Mouse (Mus musculus) urinary bladder, postnatal 25 days (tissue): ENCODE results near the gene Sytl1.

Experiments used
- DNase-seq: peaks from one replicate; pipeline ENCODE4 v3.0.0; 2022; ENCODE audit warnings: low spot score

Sytl1 gene

DNA sequence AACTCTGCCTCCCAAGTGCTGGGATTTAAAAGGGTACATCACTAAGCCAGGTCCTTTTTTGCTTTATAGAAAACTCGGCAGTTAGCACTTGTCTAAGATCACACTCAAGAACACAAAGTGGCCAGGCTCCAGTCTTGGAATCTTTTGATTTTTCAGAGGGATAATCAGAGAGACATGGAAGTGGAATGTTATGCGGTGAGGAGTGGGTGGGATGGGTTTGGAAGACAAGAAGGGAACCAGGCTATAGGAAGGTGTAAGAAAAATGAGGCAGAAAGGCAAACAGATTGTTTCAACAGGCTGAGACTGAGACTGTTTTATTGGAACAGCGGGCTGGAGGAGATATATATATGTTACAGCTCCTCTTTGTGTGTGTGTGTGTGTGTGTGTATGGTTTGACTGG is 15.6 kb upstream of the Sytl1 start:
- no peak for DNase-seq

DNA sequence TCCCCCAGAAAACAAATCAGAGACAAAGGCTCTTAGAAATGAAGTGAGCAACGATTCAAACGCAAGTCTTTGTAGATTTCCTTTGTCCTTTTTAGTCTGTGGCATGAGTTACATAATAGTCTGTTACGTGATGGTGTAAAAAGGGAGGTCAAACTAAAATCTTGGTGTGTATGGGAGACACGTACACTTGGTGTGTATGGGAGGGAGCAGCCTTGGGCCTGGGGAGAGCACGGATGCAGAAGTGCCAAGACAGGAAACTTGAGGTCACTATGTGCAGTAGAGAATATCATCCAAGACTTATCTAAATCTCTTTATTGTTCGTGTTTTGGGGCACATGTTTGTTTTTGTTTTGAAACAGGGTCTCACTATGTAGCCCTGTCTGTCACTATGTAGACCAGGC is 15.2 kb upstream of the Sytl1 start:
- DNase-seq = no peak

DNA sequence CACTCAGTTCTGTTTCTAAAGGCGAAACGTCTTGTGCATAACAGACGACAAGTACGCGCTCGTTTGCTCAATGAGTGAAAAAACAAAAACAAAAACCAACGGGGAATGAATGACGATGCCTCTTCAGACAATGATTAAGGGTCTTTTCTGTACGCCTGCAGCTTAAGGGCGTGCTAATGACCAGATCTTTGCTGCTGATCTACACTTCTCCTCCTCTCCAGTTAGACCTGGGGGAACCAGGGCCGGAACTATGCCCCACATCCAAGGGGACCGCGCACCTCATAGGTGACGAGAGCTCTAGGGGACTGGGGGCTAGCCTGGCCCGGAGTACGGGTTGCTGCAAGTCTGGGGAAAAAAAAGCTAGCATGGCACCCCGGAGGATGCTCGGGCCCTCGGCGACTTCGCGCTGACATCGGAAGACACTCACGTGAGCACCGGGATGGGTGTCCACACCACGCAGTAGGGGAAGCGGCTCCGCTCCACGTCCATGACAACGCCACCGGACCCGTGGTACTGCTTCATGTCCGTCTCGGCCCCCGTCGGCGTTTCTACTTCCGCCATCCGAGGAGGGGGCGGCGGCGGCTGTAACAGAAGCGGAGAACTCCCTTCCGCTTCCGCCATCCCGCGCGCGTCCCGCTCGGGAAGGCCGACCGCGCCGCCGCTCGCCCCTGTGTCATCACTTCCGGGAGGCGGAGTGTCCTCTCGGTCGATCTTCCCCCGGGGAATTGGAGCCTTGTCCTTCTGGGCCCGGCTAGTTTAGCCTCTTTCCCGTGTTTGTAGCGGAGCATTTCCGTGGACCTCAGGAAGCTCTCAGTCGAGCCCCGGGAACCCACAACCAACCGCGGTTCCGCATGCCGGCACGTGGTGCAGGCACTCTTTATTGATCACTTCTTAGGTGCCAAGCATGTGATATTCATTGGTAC is 14.5 kb upstream of the Sytl1 start, which contains the start of gene Tmem222:
Tmem222 (minus strand) TSS at position 689 of the 923 bp plus-strand sequence.
- peak; percentile 94 for DNase-seq

DNA sequence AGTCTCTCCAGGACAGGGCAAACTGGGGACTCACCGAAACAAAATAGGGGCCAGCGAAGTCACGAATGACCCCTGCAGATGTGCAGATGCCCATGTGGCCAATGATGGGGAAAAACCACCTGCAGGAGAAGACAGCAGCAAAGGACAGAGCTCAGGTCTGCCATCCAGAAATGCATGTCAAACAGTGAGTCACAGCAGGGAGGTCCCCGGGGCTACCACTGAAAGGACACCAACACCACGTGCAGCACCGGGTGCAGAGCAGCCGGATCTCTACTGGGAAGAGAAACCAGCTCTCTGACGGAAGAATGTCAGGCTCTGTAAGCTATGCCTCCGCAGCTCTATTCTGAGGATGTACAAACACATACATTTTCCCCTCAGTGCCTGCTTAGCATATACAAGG is 8.0 kb upstream of the Sytl1 start:
- DNase-seq = no peak

DNA sequence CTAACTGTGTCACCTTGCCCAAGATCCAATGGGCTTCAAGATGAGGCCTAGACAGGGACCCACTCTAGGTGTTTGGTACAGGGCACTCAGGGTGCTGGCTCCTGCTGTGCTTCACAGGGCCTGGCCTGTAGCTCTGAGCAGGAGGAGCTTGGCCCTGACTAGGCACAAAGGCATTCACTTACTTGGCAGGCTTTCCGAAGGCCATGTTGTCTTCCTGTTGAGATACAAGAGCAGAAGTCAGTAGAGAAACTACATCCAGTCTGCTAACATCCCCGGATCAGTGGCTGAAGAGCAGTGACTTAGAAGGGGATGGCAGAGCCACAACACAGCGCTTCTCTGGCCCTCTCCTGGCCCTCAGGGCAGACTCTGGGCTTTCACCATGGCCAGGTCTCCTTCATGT is 6.7 kb upstream of the Sytl1 start:
- no peak for DNase-seq

DNA sequence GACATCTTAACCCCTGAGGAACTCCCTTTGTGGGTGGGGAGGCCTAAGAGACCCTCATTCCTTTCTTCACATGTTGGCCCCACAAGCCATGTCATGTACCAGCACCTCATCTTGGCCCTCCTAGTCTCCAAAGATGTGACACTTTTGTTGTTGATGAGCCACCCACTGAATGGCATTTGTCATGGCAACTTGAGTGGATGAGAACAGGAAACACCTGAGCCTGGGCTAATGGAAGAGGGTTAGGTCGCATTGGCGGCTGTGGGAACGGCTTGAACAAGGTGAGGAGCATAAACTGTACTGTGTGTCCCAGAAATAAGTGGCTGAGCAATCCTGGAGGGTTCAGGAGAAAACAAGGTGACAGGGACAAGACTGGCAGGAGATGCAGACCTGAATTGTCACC is 6.0 kb upstream of the Sytl1 start:
- no peak for DNase-seq

DNA sequence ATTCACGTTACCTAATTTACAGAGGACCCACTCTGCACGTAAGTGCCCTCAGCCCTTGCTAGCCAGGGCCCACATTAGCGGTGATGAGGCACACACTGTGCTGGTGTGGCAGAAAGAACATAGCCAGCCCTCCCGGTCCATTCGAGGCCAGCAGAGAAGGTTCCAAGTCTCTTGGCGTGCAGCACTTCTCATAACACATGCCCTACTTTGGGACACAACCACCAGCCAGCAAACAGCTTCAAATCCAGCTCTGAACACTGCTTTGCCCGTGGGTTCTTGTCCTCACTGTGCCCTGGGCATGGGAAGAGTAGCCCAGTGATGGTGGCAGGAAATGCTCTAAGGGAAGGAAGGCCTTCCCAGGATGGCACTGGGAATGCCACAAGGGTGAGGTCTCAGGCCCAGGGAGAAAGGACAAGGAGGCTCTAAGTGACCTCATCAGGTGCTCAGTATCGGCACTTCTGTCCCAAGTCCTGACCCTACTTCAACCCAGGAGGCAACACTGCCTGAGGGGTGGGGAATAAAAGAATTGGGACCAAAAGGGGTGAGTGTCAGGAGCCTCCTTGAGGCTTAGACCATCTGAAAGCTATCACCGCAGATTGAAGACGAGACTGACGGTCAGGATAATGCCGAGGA is 3.5 kb upstream of the Sytl1 start:
- DNase-seq = no peak

DNA sequence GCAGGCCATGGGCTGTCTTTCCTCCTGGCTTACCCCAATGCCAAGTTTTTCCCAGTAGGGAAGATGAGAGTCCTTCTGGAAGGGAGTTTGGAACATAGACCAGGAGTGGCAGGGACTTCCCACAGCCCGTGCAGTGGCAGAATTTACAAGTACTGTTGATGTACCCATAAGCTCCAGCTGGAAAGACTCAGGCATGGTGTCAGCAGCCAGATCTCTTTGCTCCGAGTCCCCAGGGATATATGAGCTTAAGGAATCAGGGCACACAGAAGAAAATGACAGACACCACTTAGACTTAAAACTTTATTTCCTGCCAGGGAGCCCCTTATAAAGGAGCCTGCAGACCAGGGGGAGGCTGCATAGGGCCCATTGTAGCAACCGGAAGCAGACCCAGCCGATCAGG is 2.8 kb upstream of the Sytl1 start:
- no peak for DNase-seq

DNA sequence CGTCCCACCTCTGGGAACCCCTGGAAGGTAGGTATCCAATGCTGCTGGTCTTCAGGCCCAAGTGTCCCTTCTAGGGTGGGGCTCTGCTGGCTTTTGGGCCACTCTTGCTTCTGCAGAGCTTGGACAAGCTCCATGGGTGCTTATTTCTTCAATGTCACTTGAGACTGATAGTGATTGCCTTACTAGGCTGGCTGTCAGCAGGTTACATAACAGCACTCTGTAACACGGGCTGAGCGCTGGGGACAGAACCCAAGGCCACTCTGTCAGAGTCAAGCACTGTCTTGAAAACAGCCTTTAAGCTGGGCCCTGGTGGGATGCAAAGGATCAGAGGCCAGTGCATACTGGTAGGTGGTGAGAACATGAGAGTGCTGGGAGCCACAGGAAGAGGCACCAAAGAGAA is 2.4 kb upstream of the Sytl1 start:
- no peak for DNase-seq

DNA sequence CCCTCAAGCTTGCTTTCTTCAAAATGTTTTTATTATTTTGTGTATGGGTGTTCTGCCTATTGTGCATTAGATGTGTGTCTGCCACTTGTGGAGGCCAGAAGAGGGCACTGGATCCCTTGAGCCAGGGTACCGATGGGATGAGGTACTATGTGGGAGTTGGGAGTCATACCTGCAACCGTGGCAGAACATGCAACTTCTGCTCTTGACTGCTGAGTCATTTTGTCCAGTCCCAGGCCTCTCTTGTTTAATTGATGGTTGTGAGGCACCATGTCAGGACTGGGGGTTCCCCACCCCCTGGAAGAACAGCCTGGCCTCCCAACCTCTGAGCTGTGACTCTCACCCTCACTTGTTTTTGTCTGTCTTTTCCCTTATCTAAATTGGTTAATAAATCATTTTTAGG is 1.6 kb upstream of the Sytl1 start:
- DNase-seq = no peak

DNA sequence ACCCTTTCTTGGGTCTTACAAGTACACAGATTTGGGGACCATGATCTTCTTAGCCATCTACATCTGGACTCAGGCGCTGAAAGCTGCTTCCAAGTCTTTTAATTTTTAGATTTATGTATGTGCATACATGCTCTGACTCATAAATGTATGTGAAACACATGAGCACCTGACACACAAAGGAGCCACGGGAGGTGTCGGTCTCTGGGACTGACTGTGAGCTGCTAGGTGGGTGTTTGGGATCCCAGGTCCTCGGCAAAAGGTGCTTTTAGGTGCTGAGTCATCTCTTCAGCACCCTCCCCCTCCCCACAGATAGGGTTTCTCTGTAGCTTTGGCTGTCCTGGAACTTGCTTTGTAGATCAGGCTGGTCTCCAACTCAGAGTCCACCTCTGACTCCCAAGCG is 843 bp upstream of the Sytl1 start:
- DNase-seq = no peak

DNA sequence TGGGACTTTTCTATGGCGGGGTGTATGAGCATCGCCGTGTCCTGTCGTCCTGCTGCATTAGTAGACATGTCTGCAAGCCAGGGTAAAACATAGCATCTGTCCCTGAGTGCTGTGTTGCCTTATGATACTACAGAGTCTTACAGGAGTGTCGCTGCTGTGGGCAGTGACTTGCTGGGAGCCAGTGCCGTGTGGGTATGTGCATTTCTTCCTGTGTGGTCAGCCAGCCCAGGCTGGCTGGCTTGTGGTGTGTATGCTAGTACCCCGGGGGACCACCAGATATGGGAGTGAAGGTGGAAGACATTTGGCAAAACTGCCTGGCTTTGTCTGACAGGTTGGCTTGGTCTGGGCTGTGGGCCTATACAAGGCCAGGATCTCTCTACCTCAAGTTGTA is 543 bp downstream of the Sytl1 start:
- DNase-seq = no peak

DNA sequence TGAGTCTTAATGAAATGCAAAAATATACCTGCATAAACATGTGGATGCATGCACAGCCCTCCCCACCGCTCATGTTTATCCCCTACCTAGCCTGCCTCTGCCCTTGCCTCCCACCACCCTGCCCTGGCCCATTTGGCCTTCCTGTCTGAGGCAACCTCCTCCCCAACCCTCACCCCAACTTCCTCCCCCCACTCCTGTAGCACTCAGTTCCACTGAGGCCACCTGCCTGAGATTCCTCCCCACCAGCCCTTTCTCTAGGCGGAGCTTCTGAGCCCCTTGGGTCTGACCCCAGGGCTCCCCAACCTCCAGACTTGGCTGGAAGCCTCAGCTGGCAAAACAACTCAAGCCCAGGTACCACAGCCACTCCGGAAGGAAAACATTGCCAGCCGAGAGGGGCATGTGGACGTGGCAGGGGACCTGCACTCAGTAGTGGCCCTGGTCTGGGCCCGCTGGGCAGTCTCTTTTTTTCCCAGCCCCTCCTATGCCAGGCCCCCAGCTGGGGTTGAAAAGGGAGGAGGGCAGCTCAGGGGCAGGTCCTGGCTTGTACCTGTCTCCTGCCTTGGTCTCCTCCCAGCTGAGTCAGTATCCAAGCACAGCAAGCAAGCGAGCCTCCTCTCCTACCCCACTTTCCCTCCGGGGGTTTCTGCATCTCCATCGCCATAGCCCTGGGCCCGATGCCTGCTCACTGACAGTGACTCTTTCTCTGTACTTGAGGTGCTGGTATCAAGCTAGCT is 1.1 kb downstream of the Sytl1 start:
- no peak for DNase-seq

DNA sequence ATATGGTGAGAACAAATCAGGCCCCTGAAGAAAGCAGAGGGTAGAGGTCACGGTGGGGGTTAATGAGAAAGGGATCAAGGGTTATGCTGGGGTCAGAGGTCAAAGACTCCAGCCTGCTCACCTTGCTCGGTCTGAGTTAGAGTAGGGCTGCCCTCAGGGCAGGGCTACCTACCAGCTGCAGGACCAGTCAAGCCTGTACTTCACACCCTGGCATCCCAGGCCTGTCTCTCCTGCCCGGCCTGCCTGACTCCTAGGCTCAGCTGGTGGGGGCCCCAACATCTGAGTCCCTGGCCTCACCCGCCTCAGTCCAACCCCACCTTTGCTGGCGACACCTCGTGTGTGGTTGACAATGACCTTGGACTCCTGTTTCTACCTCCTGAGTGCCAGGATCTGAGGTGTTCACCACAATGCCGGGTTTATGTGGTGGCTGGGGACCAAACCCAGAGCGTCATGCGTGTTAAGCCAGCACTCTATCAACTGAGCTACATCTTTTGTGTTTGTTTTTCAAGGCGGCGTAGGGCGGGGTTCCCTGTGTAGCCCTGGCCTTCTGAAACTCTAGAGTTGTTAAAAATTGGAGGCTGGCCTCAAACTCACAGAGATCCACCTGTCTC is 5.0 kb downstream of the Sytl1 start:
- DNase-seq = peak; percentile 56

DNA sequence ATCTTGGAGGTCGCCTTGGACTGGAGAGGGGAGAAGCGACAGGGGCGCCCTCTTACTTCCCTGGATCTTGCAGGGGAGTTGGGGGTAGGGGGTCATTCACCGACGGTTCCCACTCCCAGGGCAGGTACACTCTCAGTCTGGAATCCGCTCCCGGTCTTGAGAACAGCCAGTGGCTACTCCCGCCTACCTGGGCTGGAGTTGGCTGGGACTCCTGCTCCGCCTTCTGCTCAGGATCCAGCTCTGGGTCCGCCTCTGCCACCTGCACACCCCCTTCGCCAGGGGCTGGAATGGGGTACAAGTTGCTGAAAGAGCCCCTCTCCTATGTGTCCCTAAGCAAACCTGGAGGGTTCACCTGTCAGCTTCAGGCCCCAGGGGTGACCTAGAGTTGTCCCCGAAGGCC is 5.7 kb downstream of the Sytl1 start:
- DNase-seq = no peak

DNA sequence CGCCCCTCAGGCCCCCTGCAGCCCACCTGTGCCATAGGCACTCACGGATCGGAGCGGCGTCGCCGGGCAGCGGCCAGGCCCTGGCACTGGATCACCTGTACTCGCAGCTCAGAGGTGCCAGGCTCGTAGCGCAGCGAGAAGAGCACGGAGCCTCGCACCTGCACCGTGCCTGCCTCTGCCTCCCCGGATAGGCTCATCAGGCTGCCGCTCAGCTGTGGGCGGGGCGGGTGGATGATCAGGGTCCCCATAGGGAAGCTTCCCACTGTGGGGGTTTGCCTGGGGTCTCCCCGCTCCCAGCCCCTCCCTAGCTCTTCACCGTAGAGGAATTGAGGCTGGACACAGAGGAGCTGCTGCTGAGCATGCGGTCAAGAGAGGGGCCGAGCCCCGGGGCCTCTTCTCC is 6.1 kb downstream of the Sytl1 start:
- DNase-seq = no peak

DNA sequence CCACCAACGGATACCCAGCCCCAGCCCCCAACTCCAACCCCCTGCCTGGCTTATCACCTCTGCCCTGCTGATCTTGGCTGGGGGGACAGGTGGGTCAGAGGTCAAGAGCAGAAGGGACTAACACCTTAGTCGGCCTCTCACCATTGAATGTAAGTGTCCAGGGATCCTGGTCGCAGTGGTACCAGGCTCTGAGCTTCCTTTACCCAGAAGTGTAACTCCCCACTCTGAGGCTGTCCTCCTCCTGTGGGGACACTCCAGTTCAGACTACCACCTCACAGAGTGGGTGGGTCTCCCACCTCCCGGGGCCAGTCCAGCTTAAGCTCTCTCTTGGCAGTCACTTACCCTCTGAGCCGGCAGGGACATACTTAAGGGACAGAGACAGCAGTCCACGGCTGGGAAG is 7.5 kb downstream of the Sytl1 start:
- no peak for DNase-seq

DNA sequence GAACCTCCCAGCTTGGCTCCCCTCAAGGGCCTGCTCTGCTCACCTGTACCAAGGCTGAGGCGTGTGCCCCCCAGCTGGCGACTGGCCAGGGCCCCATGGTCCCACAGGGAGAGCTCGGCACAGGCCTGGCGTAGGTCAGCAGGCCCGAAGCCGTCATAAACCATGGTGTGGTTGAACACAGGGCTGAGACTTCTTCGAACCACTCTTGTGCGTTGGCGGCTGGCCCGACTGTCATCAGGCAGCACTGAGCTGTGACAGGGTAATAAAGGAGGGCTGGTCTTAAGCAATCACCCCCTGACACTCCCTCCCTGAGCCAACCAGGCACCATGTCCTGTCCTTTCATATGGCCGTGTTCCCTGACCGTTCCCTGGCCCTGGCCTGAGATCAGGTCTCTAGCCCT is 9.5 kb downstream of the Sytl1 start:
- DNase-seq = no peak

DNA sequence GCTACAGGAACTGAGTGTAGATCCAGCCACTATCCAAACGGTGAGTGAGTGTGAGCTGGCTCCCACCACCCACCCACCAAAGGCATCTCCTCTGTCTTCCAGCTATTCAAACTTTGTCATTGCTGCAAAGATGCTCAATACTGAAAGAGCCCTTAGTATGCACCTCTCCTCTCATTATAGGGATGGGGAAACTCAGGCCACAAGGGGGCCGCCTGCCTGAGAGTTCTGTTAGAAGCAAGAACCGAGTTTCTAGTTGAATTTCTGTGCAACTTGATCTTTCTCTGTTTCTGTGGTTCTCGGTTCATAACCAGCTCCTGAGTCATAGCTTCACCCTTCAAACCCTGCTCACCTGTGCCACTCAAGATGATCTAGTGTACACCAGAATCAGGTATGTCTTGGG is 10.8 kb downstream of the Sytl1 start:
- no peak for DNase-seq

DNA sequence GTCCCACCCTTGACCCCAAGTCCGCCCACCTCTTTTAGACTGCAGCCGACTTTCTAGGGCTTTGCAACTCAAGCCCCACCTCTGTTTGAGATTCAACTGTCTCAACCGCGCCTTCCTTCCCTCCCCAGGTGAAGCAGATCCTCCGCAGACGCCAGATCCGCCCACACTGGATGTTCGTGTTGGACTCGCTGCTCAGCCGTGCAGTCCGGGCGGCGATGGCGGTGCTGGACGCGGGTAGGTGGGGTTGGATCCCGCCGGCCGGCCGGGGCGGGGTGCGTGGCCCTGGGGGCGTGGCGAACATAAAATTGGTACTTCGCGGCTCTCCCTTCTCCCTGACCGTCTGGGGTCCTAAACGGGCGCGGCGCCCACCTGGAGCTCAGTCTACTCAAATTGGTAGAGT is 11.7 kb downstream of the Sytl1 start:
- peak; percentile 58 for DNase-seq

DNA sequence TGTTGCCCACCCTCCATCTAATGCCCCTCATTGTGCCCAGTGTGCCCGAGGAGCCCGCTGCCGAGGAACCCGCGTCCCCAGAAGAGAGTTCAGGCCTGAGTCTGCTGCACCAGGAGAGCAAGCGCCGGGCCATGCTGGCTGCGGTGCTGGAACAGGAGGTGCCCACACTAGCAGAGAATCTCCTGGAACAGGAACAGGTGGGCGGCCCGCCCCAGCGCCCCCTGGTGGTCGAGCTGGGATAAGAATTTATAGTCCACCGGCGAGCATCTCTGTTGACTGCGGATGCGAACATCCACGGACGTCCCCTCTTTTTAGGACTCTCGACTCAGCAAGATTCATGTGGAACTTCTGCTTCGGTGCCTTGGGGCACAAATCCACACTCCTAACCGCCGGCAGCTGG is 12.3 kb downstream of the Sytl1 start:
- DNase-seq = peak; percentile 93

DNA sequence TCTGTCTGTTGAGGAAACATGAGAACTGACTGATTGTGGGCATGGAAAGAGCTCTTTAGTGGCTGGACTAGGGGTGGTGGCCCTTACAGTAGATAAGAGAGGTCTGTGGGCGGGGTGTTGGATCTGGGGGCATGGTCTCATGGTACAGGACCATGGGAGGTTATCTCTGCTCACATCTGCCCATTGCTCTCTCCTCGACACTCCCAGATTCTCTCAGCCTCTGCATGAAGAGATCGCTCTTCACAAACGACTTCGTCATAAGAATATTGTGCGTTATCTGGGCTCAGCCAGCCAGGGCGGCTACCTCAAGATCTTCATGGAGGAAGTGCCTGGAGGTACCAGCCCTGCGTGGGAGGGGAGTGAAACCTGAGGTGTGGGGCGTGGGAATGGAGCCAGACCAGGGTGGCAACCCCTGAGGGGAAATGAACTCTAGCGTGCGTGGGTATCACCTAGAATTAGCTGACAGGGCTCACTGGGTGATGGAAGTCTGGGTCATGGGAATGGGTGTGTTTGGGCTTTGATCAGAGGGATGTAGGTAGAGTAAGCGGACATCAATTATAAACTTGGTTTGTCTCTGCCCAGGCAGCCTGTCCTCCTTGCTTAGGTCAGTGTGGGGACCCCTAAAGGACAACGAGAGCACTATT is 15.0 kb downstream of the Sytl1 start:
- DNase-seq = no peak
